Mouse (Mus musculus): ENCODE results near the gene Pbx4. TPM values are rescaled to one million over a fixed set of nuclear protein-coding genes. Genes with fewer than 3 reads are reported as not detected.

Gene Pbx4
- total RNA-seq (2021), result 10 to 100 TPM; 16.9 to 17.4 TPM

GRCm38 (mm10) chr8:69832298-69832853 lies at the start of gene Pbx4:
Gene Pbx4, plus strand, starts transcription at chr8:69832491.
- intact Hi-C loops (cut with DNase I), result no loop called here
- DNase-seq (ENCODE audit: low spot score in 2 of 2), result peak; percentile 92 to 99

GRCm38 (mm10) chr8:69789105-69789504 lies 43.2 kb upstream of the Pbx4 start:
- DNase-seq (ENCODE audit: low spot score in 2 of 2), result no peak
- intact Hi-C loops (cut with DNase I), result no loop called here

- intact Hi-C loops (cut with DNase I), result no loop called here
- no peak for DNase-seq (ENCODE audit: low spot score in 2 of 2)
Observed at GRCm38 (mm10) chr8:69789731-69790130, 42.6 kb upstream of the Pbx4 start.

GRCm38 (mm10) chr8:69790364-69790763 lies 41.9 kb upstream of the Pbx4 start:
- no peak for DNase-seq (ENCODE audit: low spot score in 2 of 2)
- intact Hi-C loops (cut with DNase I), result no loop called here

GRCm38 (mm10) chr8:69790773-69791367 lies 41.4 kb upstream of the Pbx4 start, which contains the start of the genes Atp13a1 and Zfp866:
Gene Atp13a1, plus strand, starts transcription at chr8:69791163.
Gene Zfp866, minus strand, starts transcription at chr8:69791178.
- intact Hi-C loops (cut with DNase I), result no loop called here
- DNase-seq (ENCODE audit: low spot score in 2 of 2), result peak; percentile 90 to 91

- DNase-seq (ENCODE audit: low spot score in 2 of 2), result peak in 1 of 2 experiments; percentile 39
Observed at GRCm38 (mm10) chr8:69791415-69792068, 40.7 kb upstream of the Pbx4 start.

GRCm38 (mm10) chr8:69793666-69794065 lies 38.6 kb upstream of the Pbx4 start:
- intact Hi-C loops (cut with DNase I), result no loop called here
- no peak for DNase-seq (ENCODE audit: low spot score in 2 of 2)

More at GRCm38 (mm10) chr8:69791415-69792068, 40.7 kb upstream of the Pbx4 start:
- intact Hi-C loops (cut with DNase I), result no loop called here

GRCm38 (mm10) chr8:69794096-69794495 lies 38.2 kb upstream of the Pbx4 start:
- DNase-seq (ENCODE audit: low spot score in 2 of 2), result no peak
- intact Hi-C loops (cut with DNase I), result no loop called here

GRCm38 (mm10) chr8:69794901-69795300 lies 37.4 kb upstream of the Pbx4 start:
- intact Hi-C loops (cut with DNase I), result no loop called here
- no peak for DNase-seq (ENCODE audit: low spot score in 2 of 2)

GRCm38 (mm10) chr8:69796721-69797345 lies 35.5 kb upstream of the Pbx4 start:
- intact Hi-C loops (cut with DNase I), result no loop called here
- no peak for DNase-seq (ENCODE audit: low spot score in 2 of 2)

- no peak for DNase-seq (ENCODE audit: low spot score in 2 of 2)
- intact Hi-C loops (cut with DNase I), result no loop called here
Observed at GRCm38 (mm10) chr8:69797661-69798060, 34.6 kb upstream of the Pbx4 start.

- DNase-seq (ENCODE audit: low spot score in 2 of 2), result no peak
- intact Hi-C loops (cut with DNase I), result no loop called here
Observed at GRCm38 (mm10) chr8:69799261-69799660, 33.0 kb upstream of the Pbx4 start.

GRCm38 (mm10) chr8:69799946-69800345 lies 32.3 kb upstream of the Pbx4 start:
- intact Hi-C loops (cut with DNase I), result no loop called here
- DNase-seq (ENCODE audit: low spot score in 2 of 2), result no peak

GRCm38 (mm10) chr8:69801796-69802195 lies 30.5 kb upstream of the Pbx4 start:
- DNase-seq (ENCODE audit: low spot score in 2 of 2), result no peak
- intact Hi-C loops (cut with DNase I), result no loop called here

- intact Hi-C loops (cut with DNase I), result no loop called here
- DNase-seq (ENCODE audit: low spot score in 2 of 2), result no peak
Observed at GRCm38 (mm10) chr8:69802216-69802615, 30.1 kb upstream of the Pbx4 start.

GRCm38 (mm10) chr8:69803366-69803765 lies 28.9 kb upstream of the Pbx4 start:
- intact Hi-C loops (cut with DNase I), result no loop called here
- DNase-seq (ENCODE audit: low spot score in 2 of 2), result no peak

GRCm38 (mm10) chr8:69804537-69804936 lies 27.8 kb upstream of the Pbx4 start:
- intact Hi-C loops (cut with DNase I), result no loop called here
- DNase-seq (ENCODE audit: low spot score in 2 of 2), result no peak

GRCm38 (mm10) chr8:69805086-69805485 lies 27.2 kb upstream of the Pbx4 start:
- DNase-seq (ENCODE audit: low spot score in 2 of 2), result no peak
- intact Hi-C loops (cut with DNase I), result no loop called here

GRCm38 (mm10) chr8:69805491-69805890 lies 26.8 kb upstream of the Pbx4 start:
- DNase-seq (ENCODE audit: low spot score in 2 of 2), result no peak
- intact Hi-C loops (cut with DNase I), result no loop called here

GRCm38 (mm10) chr8:69807236-69807635 lies 25.1 kb upstream of the Pbx4 start:
- intact Hi-C loops (cut with DNase I), result no loop called here
- DNase-seq (ENCODE audit: low spot score in 2 of 2), result no peak
